In genomic region chr5:24030579-24030969, GRCm38 (mm10) we compare ENCODE assay signal across 8 mouse cellular contexts. TPM values are rescaled to one million over a fixed set of nuclear protein-coding genes. Genes with fewer than 3 reads are reported as not detected.
DNase-seq lines count a peak whose midpoint lies in the region.

Gene Fam126a, minus strand, starts transcription at chr5:24030690.

- DNase-seq in MEL-GATA-1-ER (ENCODE audit: extremely low read depth, low read depth): peak; percentile 98
- peak; percentile 49 for DNase-seq in cerebellum, adult 8-10 months
- peak; percentile 92 for DNase-seq in forelimb bud, embryonic 11.5 days (ENCODE audit: low read depth, low spot score)
- DNase-seq in hindbrain, embryonic 10.5 days (ENCODE audit: low spot score): peak; percentile 98
- peak; percentile 89 to 94 for DNase-seq in layer of hippocampus, postnatal 10 days (ENCODE audit: low spot score in 2 of 2)
- peak; percentile 96 for DNase-seq in lung, postnatal 10 days
- DNase-seq in ovary, postnatal 36 days (ENCODE audit: low spot score): peak; percentile 92
- DNase-seq in thymus, postnatal 25 days: peak; percentile 92

- no peaks in the 10 kb centered on the region for H3K9me3 ChIP-seq in hindbrain, embryonic 10.5 days

- peaks cover 10% of the 10 kb centered on the region for H3K4me1 ChIP-seq in hindbrain, embryonic 10.5 days (replicated peaks)

- H3K36me3 ChIP-seq in hindbrain, embryonic 10.5 days: no peaks in the 10 kb centered on the region

- no peaks in the 10 kb centered on the region for H3K27me3 ChIP-seq in hindbrain, embryonic 10.5 days (ENCODE audit: insufficient read depth, poor library complexity, severe bottlenecking)

- peak within 1 kb of the TSS; percentile 84 for H3K4me3 ChIP-seq in hindbrain, embryonic 10.5 days

- H3K27ac ChIP-seq in hindbrain, embryonic 10.5 days: peak within 1 kb of the TSS; percentile 91

- 0% methylated on average over 16 of the region's 16 CpGs for WGBS in hindbrain, embryonic 10.5 days

RNA-seq across cellular contexts. Expression of gene Fam126a, which starts in this region (rescaled TPM):
- polyA plus RNA-seq in hindbrain, embryonic 10.5 days (2016; fragmentation: Nextera tagmentation; extraction: Ambion mirVana): 27.8 and 28.5 TPM in 2 replicates
- 10 to 100 TPM; 38.9 to 40.4 TPM for total RNA-seq in layer of hippocampus, postnatal 10 days (2021)

Comparison
In these comparisons a context has a peak if more than half of its experiments do, and no peak if none do; other contexts are left out.
1. Peak in every context shown above with its lines: DNase-seq, H3K4me3 ChIP-seq and H3K27ac ChIP-seq.